Mouse (Mus musculus): ENCODE measurements around the gene Thrap3.

The Thrap3 gene

GRCm38 (mm10) chr4:126146974-126147532, 55.5 kb downstream of the Thrap3 start:
- no peak for DNase-seq (ENCODE audit: low spot score in 2 of 2)

- DNase-seq (ENCODE audit: low spot score in 2 of 2): no peak
Measured at GRCm38 (mm10) chr4:126145396-126145795, 57.2 kb downstream of the Thrap3 start.

- DNase-seq (ENCODE audit: low spot score in 2 of 2): no peak
Measured at GRCm38 (mm10) chr4:126141021-126141420, 61.5 kb downstream of the Thrap3 start.

- DNase-seq (ENCODE audit: low spot score in 2 of 2): no peak
Measured at GRCm38 (mm10) chr4:126137773-126138172, 64.8 kb downstream of the Thrap3 start.

- no peak for DNase-seq (ENCODE audit: low spot score in 2 of 2)
Measured at GRCm38 (mm10) chr4:126134639-126135038, 67.9 kb downstream of the Thrap3 start.

GRCm38 (mm10) chr4:126134236-126134635, 68.3 kb downstream of the Thrap3 start:
- no peak for DNase-seq (ENCODE audit: low spot score in 2 of 2)

- DNase-seq (ENCODE audit: low spot score in 2 of 2): no peak
Measured at GRCm38 (mm10) chr4:126132636-126133264, 69.8 kb downstream of the Thrap3 start.

- no peak for DNase-seq (ENCODE audit: low spot score in 2 of 2)
Measured at GRCm38 (mm10) chr4:126131290-126132121, 71.1 kb downstream of the Thrap3 start.

- no peak for DNase-seq (ENCODE audit: low spot score in 2 of 2)
Measured at GRCm38 (mm10) chr4:126130502-126130901, 72.1 kb downstream of the Thrap3 start.

- no peak for DNase-seq (ENCODE audit: low spot score in 2 of 2)
Measured at GRCm38 (mm10) chr4:126123309-126124040, 79.1 kb downstream of the Thrap3 start.

GRCm38 (mm10) chr4:126120506-126120905, 82.1 kb downstream of the Thrap3 start:
- DNase-seq (ENCODE audit: low spot score in 2 of 2): no peak

- no peak for DNase-seq (ENCODE audit: low spot score in 2 of 2)
Measured at GRCm38 (mm10) chr4:126120052-126120451, 82.5 kb downstream of the Thrap3 start.

- no peak for DNase-seq (ENCODE audit: low spot score in 2 of 2)
Measured at GRCm38 (mm10) chr4:126119051-126119450, 83.5 kb downstream of the Thrap3 start.

GRCm38 (mm10) chr4:126118651-126119050, 83.9 kb downstream of the Thrap3 start:
- no peak for DNase-seq (ENCODE audit: low spot score in 2 of 2)

- DNase-seq (ENCODE audit: low spot score in 2 of 2): no peak
Measured at GRCm38 (mm10) chr4:126117116-126117515, 85.4 kb downstream of the Thrap3 start.

GRCm38 (mm10) chr4:126115871-126116521, 86.6 kb downstream of the Thrap3 start:
- DNase-seq (ENCODE audit: low spot score in 2 of 2): no peak

GRCm38 (mm10) chr4:126115411-126115810, 87.1 kb downstream of the Thrap3 start:
- DNase-seq (ENCODE audit: low spot score in 2 of 2): no peak

Measured in natural killer cell, adult 2 months (primary cell).